Mouse (Mus musculus) ES-Bruce4 (cell line): ENCODE measurements around the gene Abhd6.

Experiments used
- CTCF ChIP-seq: IDR thresholded peaks from one replicate; pipeline ENCODE4 v1.8.1; 2011; ENCODE audit warnings: low read depth, low read length
- EP300 ChIP-seq: IDR thresholded peaks from 2 replicates; pipeline ENCODE4 v1.6.1; 2011; ENCODE audit warnings: low read depth, low read length; ENCODE audit not compliant: insufficient read depth
- POLR2A ChIP-seq: IDR thresholded peaks from one replicate; pipeline ENCODE4 v1.8.1; 2011; ENCODE audit warnings: low read length; ENCODE audit not compliant: insufficient read depth

- TF ChIP-seq CTCF = no peak
- TF ChIP-seq POLR2A = no peak
- no peak for TF ChIP-seq EP300
These were observed 2.5 kb upstream of the Abhd6 start for GRCm38 (mm10) chr14:8000247-8000646.
